Mouse (Mus musculus) liver, postnatal 0 days (tissue): ENCODE measurements at regions not wholly inside any gene's neighbourhood (a gene's known extent, or its start where the extent isn't known, plus 50 kb on each side); places are given as distances from the start of the nearest gene placed in this dataset.

ENCODE experiments used
- ATAC-seq: fragments of 200-750 bp; cut with Nextera tagmentation; 2 replicates; pipeline ENCODE4 v1.8.0; 2017; ENCODE audit warnings: mild to moderate bottlenecking, moderate library complexity
- DNase-seq: peaks from one replicate; pipeline ENCODE4 v3.0.0-alpha.2; 2016
- H3K27ac ChIP-seq: fragments of 300-500 bp; sonication (generic); 2 replicates; pipeline ENCODE4 v1.5.1; 2014; ENCODE audit warnings: antibody characterized with exemption, moderate library complexity, mild to moderate bottlenecking, low read depth
- H3K27me3 ChIP-seq: fragments of 300-500 bp; sonication (generic); 2 replicates; pipeline ENCODE4 v1.6.1; 2014; ENCODE audit warnings: low read length, control low read depth, mixed read lengths; ENCODE audit not compliant: insufficient read depth
- H3K36me3 ChIP-seq: fragments of 300-500 bp; sonication (generic); replicated peaks from 2 replicates; pipeline ENCODE4 v1.6.1; 2014; ENCODE audit warnings: mild to moderate bottlenecking, control low read depth, low read length, moderate library complexity, mixed read lengths; ENCODE audit not compliant: insufficient read depth
- H3K4me1 ChIP-seq: fragments of 300-500 bp; sonication (generic); 2 replicates; pipeline ENCODE4 v1.6.1; 2014; ENCODE audit warnings: antibody characterized with exemption, mild to moderate bottlenecking, control low read depth; ENCODE audit not compliant: insufficient read depth
- H3K4me2 ChIP-seq: fragments of 300-500 bp; sonication (generic); 2 replicates; pipeline ENCODE4 v1.6.1; 2014; ENCODE audit warnings: low read depth, mild to moderate bottlenecking, low read length, moderate library complexity, mixed read lengths
- H3K4me3 ChIP-seq: fragments of 300-500 bp; sonication (generic); 2 replicates; pipeline ENCODE4 v1.5.1; 2014; ENCODE audit warnings: low read depth, low read length
- H3K9ac ChIP-seq: fragments of 300-500 bp; sonication (generic); replicated peaks from 2 replicates; pipeline ENCODE4 v1.6.1; 2014; ENCODE audit warnings: mild to moderate bottlenecking, moderate library complexity
- H3K9me3 ChIP-seq: fragments of 300-500 bp; sonication (generic); 2 replicates; pipeline ENCODE4 v1.6.1; 2016; ENCODE audit warnings: mild to moderate bottlenecking, control low read depth, low read length, mixed read lengths
- CTCF ChIP-seq: sonication (generic); IDR thresholded peaks from 2 replicates; pipeline ENCODE4 v1.5.1; 2016; ENCODE audit warnings: antibody characterized with exemption, low read depth
- EP300 ChIP-seq: IDR thresholded peaks from 2 replicates; pipeline ENCODE4 v1.6.1; 2016; ENCODE audit warnings: antibody characterized with exemption, low read depth, mild to moderate bottlenecking
- WGBS: fragments of 180-500 bp; shearing (Covaris S2); extraction: QIAGEN DNeasy Blood & Tissue Kit; methylation state at CpG from one replicate; pipeline ENCODE4 v1.1.7; 2014; ENCODE audit not compliant: insufficient replicate concordance; 5-methylcytosine and 5-hydroxymethylcytosine counted together

GRCm38 (mm10) chr5:15831527-15831926 lies 103.0 kb upstream of the Cacna2d1 start:
- no peak overlapping the region for H3K4me3 ChIP-seq

DNA sequence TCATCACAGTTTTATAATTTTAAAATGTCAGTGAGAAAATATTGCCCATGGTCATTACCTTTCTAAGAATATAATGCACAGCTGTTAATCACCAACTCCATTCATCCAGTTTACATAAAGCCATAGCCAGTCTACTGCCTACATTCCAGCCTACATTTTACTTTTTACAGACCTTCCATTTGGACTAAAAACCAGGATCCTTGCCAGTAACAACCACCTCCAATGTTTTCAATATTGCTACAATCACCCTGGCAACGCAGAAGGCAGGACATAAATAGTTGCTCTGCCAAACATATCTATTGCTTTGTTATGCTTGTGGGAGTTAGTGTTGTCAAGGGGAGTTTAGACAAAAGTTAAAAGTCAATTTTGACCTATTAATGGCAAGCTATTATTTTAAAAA lies 102.2 kb upstream of the Cacna2d1 start:
- no peaks in the 10 kb centered on the region for H3K9me3 ChIP-seq
- no peak for ATAC-seq
- H3K27me3 ChIP-seq = no peaks in the 10 kb centered on the region
- H3K4me1 ChIP-seq = no peaks in the 10 kb centered on the region
- H3K36me3 ChIP-seq = no peaks in the 10 kb centered on the region
- no peak overlapping the region for H3K27ac ChIP-seq
- H3K4me2 ChIP-seq = no peak overlapping the region
- TF ChIP-seq CTCF (no peak), EP300 (no peak)
- H3K4me3 ChIP-seq = no peak overlapping the region
- no peak overlapping the region for H3K9ac ChIP-seq
- 70% methylated on average over 1 of the region's 1 CpGs for WGBS
- no peak for DNase-seq

More at GRCm38 (mm10) chr5:15831527-15831926, 103.0 kb upstream of the Cacna2d1 start:
- WGBS = 70% methylated on average over 1 of the region's 1 CpGs
- Histone ChIP-seq H3K9ac (no peak overlapping the region), H3K36me3 (no peaks in the 10 kb centered on the region), H3K27ac (no peak overlapping the region), H3K9me3 (no peaks in the 10 kb centered on the region), H3K27me3 (no peaks in the 10 kb centered on the region), H3K4me1 (no peaks in the 10 kb centered on the region), H3K4me2 (no peak overlapping the region)
- no peak for DNase-seq
- ATAC-seq = no peak
- TF ChIP-seq EP300 = no peak

DNA sequence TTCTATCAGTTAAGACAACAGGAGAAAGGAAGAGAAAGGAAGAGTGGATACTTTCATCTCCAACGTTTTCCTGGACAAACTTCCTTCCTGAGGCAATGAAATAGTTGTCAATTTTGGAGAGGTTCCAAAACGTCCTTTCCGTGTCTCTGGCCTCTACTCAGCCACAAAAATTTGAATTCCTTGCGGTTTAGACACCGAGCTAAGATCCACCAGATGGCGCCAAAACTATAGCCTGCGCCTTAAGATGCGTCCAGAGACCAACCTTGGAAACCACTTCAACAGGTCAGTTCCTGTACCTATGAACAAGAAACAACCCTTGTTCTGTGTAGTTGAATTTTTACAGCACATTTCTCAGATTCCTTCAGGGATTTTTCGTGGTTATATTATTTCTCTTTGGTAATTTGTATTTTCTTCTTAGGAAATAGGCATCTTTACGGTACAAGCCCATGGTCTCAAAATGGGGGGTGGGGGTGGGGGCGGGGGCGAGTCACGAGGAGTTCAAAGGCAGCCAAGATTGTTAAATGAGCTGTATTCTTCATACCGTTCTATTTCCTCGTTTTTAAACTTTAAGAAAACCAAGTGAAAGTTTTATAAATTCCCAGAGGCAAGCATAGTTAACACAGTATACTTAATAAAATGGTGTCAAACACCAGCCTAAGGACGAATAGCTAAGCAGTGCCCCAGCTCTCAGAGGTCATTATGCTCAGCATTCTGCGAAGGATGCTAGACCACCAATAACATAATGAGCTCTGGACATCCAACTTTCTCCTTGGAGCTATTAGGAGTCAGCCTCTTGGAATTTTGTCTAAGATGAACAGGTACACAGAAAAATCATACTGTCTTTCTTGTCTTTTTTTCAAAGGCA lies 96.2 kb upstream of the Cacna2d1 start:
- WGBS = 31% methylated on average over 17 of the region's 17 CpGs
- Histone ChIP-seq H3K4me1 (no peaks in the 10 kb centered on the region), H3K4me2 (no peak overlapping the region), H3K9ac (no peak overlapping the region), H3K27ac (no peak overlapping the region), H3K4me3 (no peak overlapping the region), H3K9me3 (no peaks in the 10 kb centered on the region), H3K36me3 (no peaks in the 10 kb centered on the region), H3K27me3 (no peaks in the 10 kb centered on the region)
- DNase-seq = peak; percentile 19
- no peak for ATAC-seq
- no peak for TF ChIP-seq EP300
- TF ChIP-seq CTCF = peak; percentile 71

GRCm38 (mm10) chr5:15846790-15847189 lies 87.7 kb upstream of the Cacna2d1 start:
- DNase-seq (no peak), ATAC-seq (no peak)
- no peak for TF ChIP-seq EP300
- no peak for TF ChIP-seq CTCF
- Histone ChIP-seq H3K27ac (no peak overlapping the region), H3K4me1 (no peaks in the 10 kb centered on the region), H3K9me3 (no peaks in the 10 kb centered on the region), H3K4me2 (no peak overlapping the region), H3K36me3 (no peaks in the 10 kb centered on the region), H3K4me3 (no peak overlapping the region), H3K27me3 (no peaks in the 10 kb centered on the region), H3K9ac (no peak overlapping the region)
- WGBS = 69% methylated on average over 2 of the region's 2 CpGs

DNA sequence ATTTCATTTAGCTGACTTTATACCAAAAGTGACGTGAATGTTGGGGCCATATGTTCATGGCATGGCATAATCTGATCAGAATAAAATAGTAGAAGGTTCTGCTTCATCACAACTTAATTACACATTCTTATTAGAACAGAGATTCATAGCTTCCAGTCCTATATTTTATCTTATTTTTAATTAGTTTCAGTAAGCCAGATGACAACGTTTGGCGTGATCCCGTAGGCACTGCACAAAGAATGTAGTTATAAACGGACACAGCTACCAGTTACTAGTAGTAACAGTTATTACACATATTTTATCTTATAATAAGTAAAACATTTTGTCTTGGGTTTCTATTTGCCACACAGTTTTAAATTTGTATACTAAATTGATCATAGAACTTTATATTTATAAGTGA lies 85.0 kb upstream of the Cacna2d1 start:
- 79% methylated on average over 5 of the region's 5 CpGs for WGBS
- Histone ChIP-seq H3K27ac (no peak overlapping the region), H3K9me3 (no peaks in the 10 kb centered on the region), H3K9ac (no peak overlapping the region), H3K4me2 (no peak overlapping the region), H3K4me3 (no peak overlapping the region), H3K36me3 (no peaks in the 10 kb centered on the region), H3K4me1 (no peaks in the 10 kb centered on the region), H3K27me3 (no peaks in the 10 kb centered on the region)
- ATAC-seq = no peak
- no peak for DNase-seq
- TF ChIP-seq EP300 (no peak), CTCF (no peak)

GRCm38 (mm10) chr5:15850126-15850801 lies 84.2 kb upstream of the Cacna2d1 start:
- Histone ChIP-seq H3K9ac (no peak overlapping the region), H3K4me2 (no peak overlapping the region), H3K9me3 (no peaks in the 10 kb centered on the region), H3K27me3 (no peaks in the 10 kb centered on the region), H3K4me3 (no peak overlapping the region), H3K36me3 (no peaks in the 10 kb centered on the region), H3K27ac (no peak overlapping the region), H3K4me1 (no peaks in the 10 kb centered on the region)
- TF ChIP-seq EP300 (no peak), CTCF (no peak)
- WGBS = 57% methylated on average over 7 of the region's 7 CpGs
- ATAC-seq = no peak
- no peak for DNase-seq
